Mouse (Mus musculus) embryonic facial prominence, embryonic 13.5 days (tissue): ENCODE data around the gene Nod2. TPM values are rescaled to one million over a fixed set of nuclear protein-coding genes. Genes with fewer than 3 reads are reported as not detected.

ENCODE experiments used
- ATAC-seq: fragments of 200-750 bp; cut with Nextera tagmentation; 2 replicates; pipeline ENCODE4 v1.8.0; 2017; ENCODE audit warnings: low read depth; ENCODE audit not compliant: insufficient number of reproducible peaks, insufficient read depth, low FRiP score, low TSS enrichment
- H3K27ac ChIP-seq: fragments of 300-500 bp; sonication (generic); 2 replicates; pipeline ENCODE4 v1.5.1; 2015; ENCODE audit warnings: moderate library complexity, mild to moderate bottlenecking, inconsistent platforms
- H3K27me3 ChIP-seq: fragments of 300-500 bp; sonication (generic); 2 replicates; pipeline ENCODE4 v1.6.1; 2015; ENCODE audit warnings: mild to moderate bottlenecking, inconsistent platforms
- H3K36me3 ChIP-seq: fragments of 300-500 bp; sonication (generic); 2 replicates; pipeline ENCODE4 v1.6.1; 2015; ENCODE audit warnings: mild to moderate bottlenecking, inconsistent platforms
- H3K4me1 ChIP-seq: fragments of 300-500 bp; sonication (generic); 2 replicates; pipeline ENCODE4 v1.6.1; 2015; ENCODE audit warnings: inconsistent platforms
- H3K4me2 ChIP-seq: fragments of 300-500 bp; sonication (generic); 2 replicates; pipeline ENCODE4 v1.6.1; 2015; ENCODE audit warnings: moderate library complexity, mild to moderate bottlenecking, inconsistent platforms
- H3K4me3 ChIP-seq: fragments of 300-500 bp; sonication (generic); 2 replicates; pipeline ENCODE4 v1.5.1; 2015; ENCODE audit warnings: mild to moderate bottlenecking, inconsistent platforms
- H3K9ac ChIP-seq: fragments of 300-500 bp; sonication (generic); 2 replicates; pipeline ENCODE4 v1.6.1; 2015; ENCODE audit warnings: mild to moderate bottlenecking, inconsistent platforms
- H3K9me3 ChIP-seq: fragments of 300-500 bp; sonication (generic); 2 replicates; pipeline ENCODE4 v1.6.1; 2016; ENCODE audit warnings: inconsistent platforms
- WGBS: fragments of 180-500 bp; shearing (Covaris S2); methylation state at CpG from one replicate; pipeline ENCODE4 v1.1.7; 2015; ENCODE audit warnings: mixed read lengths; 5-methylcytosine and 5-hydroxymethylcytosine counted together
- polyA plus RNA-seq: library from polyadenylated mRNA; unstranded; fragments of >200 nt; fragmentation: Nextera tagmentation; extraction: Ambion mirVana; gene quantifications from 2 replicates; pipeline ENCODE4 v1.2.1, GENCODE M21; 2015

The Nod2 gene
- polyA plus RNA-seq, 1 experiment from 2014 or later: 0.31 TPM

DNA sequence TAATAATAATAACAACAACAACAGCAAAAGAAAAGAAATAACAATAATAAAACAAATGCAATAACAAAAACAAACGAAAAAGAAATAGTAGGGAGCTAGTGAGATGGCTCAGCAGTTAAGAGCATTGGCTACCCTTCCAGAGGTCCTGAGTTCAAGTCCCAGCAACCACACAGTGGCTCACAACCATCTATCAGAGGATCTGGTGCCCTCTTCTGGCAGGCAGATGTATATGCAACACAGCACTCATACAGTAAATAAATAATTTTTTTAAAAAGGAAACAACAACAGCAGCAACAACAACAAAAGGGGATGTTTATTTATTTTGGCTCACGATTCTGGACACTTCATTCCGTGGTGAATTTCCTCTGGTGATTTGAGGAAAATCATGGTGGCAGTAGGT, 27.6 kb upstream of the Nod2 start:
- Histone ChIP-seq H3K4me2 (no peak overlapping the region), H3K9me3 (no peaks in the 10 kb centered on the region), H3K4me1 (no peaks in the 10 kb centered on the region), H3K27ac (no peak overlapping the region), H3K9ac (no peak overlapping the region), H3K27me3 (peaks cover 16% of the 10 kb centered on the region), H3K4me3 (no peak overlapping the region), H3K36me3 (no peaks in the 10 kb centered on the region)
- ATAC-seq: no peak
- 71% methylated on average over 3 of the region's 3 CpGs for WGBS

- no peak overlapping the region for H3K9ac ChIP-seq
- H3K27ac ChIP-seq: no peak overlapping the region
- ATAC-seq: no peak
- H3K36me3 ChIP-seq: no peaks in the 10 kb centered on the region
- peaks cover 30% of the 10 kb centered on the region for H3K27me3 ChIP-seq
- H3K9me3 ChIP-seq: no peaks in the 10 kb centered on the region
- H3K4me2 ChIP-seq: no peak overlapping the region
- no peaks in the 10 kb centered on the region for H3K4me1 ChIP-seq
- no peak overlapping the region for H3K4me3 ChIP-seq
- WGBS: 67% methylated on average over 5 of the region's 5 CpGs
These were observed 26.2 kb upstream of the Nod2 start for GRCm38 (mm10) chr8:88620931-88621330.

DNA sequence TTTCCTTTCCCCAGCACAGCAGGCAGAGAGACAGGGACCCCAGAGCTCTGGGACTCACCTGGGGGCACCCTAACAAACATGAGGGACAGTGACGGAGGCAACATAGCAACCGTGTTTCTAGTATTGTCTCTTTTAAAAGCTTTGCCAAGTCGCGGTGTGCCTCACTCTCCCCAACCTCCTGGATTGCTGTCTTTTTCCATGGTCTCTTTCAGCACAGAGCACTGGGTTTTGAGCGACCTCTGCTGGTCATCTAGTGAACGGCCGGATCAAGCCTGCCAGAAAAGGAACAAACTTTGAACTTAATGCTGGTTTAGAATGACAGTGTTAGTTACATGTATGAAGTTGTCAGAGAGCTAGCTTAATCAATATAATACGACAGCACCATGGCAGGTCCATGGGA, 25.7 kb upstream of the Nod2 start:
- 1% methylated on average over 8 of the region's 8 CpGs for WGBS
- no peak overlapping the region for H3K9ac ChIP-seq
- H3K4me2 ChIP-seq: 0 out of 2 replicates have a peak overlapping the region, but pooled peaks have one; percentile 24
- H3K9me3 ChIP-seq: no peaks in the 10 kb centered on the region
- H3K27ac ChIP-seq: no peak overlapping the region
- H3K4me1 ChIP-seq: no peaks in the 10 kb centered on the region
- no peak for ATAC-seq
- no peaks in the 10 kb centered on the region for H3K36me3 ChIP-seq
- H3K4me3 ChIP-seq: no peak overlapping the region
- H3K27me3 ChIP-seq: peaks cover 35% of the 10 kb centered on the region

DNA sequence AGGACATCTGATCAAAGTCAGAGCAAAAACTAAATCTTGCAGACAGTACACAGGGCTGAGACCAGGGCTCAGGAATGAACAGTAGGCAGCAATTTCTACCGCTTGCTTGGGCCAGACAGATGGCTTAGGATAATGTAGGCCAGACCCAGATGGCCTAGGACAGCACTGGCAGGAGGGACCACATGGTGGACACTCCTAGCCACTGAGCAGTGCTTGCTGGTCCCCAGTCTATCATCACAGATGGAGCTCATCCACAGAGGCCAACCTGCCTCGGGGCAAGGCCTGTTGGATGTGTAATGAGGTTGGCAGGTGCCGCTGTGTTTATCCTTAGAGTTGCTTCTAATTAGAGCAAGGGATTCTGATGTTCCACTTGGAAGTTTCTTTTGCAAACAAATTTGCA, 23.8 kb upstream of the Nod2 start:
- WGBS: 68% methylated on average over 3 of the region's 3 CpGs
- H3K27ac ChIP-seq: no peak overlapping the region
- H3K4me3 ChIP-seq: no peak overlapping the region
- ATAC-seq: no peak
- H3K4me1 ChIP-seq: peaks cover 12% of the 10 kb centered on the region
- H3K4me2 ChIP-seq: no peak overlapping the region
- no peaks in the 10 kb centered on the region for H3K36me3 ChIP-seq
- H3K27me3 ChIP-seq: peaks cover 38% of the 10 kb centered on the region
- H3K9me3 ChIP-seq: no peaks in the 10 kb centered on the region
- no peak overlapping the region for H3K9ac ChIP-seq

DNA sequence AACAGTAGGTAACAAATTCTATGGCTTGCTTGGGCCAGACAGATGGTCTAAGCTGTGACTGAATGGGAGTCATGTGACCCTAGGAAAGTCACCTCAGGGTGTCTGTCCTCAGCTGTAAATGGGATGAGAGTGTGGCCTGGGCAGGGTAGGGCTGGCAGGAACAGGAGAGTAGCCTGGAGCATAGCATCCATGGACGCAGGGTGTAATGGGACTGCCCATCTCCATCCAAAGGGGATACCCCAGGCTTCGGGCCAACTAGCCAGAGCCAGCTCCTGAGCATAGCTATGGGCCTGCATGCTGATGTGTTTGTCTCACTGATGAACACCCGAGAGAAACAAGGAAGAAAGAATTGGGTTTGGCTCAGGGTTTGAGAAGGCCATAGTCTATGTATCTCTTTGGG, 22.8 kb upstream of the Nod2 start:
- no peak overlapping the region for H3K4me2 ChIP-seq
- H3K9me3 ChIP-seq: no peaks in the 10 kb centered on the region
- H3K27me3 ChIP-seq: peaks cover 41% of the 10 kb centered on the region
- no peak overlapping the region for H3K27ac ChIP-seq
- peaks cover 15% of the 10 kb centered on the region for H3K4me1 ChIP-seq
- no peak overlapping the region for H3K4me3 ChIP-seq
- no peak for ATAC-seq
- no peaks in the 10 kb centered on the region for H3K36me3 ChIP-seq
- WGBS: 71% methylated on average over 3 of the region's 3 CpGs
- H3K9ac ChIP-seq: no peak overlapping the region

- WGBS: 61% methylated on average over 3 of the region's 3 CpGs
- no peaks in the 10 kb centered on the region for H3K36me3 ChIP-seq
- H3K27me3 ChIP-seq: peaks cover 37% of the 10 kb centered on the region
- no peak for ATAC-seq
- peak overlapping the region; percentile 88; the same call in 1 of the 2 replicates for H3K4me2 ChIP-seq
- H3K4me3 ChIP-seq: no peak overlapping the region
- no peak overlapping the region for H3K9ac ChIP-seq
- peaks cover 15% of the 10 kb centered on the region for H3K4me1 ChIP-seq
- H3K27ac ChIP-seq: no peak overlapping the region
- no peaks in the 10 kb centered on the region for H3K9me3 ChIP-seq
These were observed 20.7 kb upstream of the Nod2 start for GRCm38 (mm10) chr8:88626433-88626832.

DNA sequence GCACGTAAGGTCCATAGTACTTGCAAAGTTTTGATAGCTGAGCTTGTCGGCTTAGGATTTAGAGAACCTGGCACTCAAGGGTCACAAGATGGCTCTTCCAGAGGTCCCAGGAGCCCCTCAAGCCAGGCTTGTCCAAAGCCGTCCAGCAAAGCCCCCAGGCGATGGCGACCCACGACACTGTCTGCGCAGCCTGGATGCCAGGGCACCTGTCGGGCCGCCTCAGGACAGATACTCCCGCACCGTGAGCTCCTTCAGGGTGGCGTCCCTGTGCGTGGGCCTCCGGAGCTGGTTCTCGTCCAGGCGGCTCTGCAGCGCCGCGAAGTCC, 20.2 kb upstream of the Nod2 start:
- peak overlapping the region; percentile 88 for H3K4me2 ChIP-seq
- H3K27ac ChIP-seq: peak overlapping the region; percentile 73; the same call in 1 of the 2 replicates
- no peak for ATAC-seq
- 10% methylated on average over 19 of the region's 19 CpGs for WGBS
- H3K27me3 ChIP-seq: peaks cover 37% of the 10 kb centered on the region
- peak overlapping the region; percentile 58 for H3K4me3 ChIP-seq
- peak overlapping the region; percentile 83 for H3K9ac ChIP-seq
- peaks cover 15% of the 10 kb centered on the region for H3K4me1 ChIP-seq
- no peaks in the 10 kb centered on the region for H3K36me3 ChIP-seq
- H3K9me3 ChIP-seq: no peaks in the 10 kb centered on the region

DNA sequence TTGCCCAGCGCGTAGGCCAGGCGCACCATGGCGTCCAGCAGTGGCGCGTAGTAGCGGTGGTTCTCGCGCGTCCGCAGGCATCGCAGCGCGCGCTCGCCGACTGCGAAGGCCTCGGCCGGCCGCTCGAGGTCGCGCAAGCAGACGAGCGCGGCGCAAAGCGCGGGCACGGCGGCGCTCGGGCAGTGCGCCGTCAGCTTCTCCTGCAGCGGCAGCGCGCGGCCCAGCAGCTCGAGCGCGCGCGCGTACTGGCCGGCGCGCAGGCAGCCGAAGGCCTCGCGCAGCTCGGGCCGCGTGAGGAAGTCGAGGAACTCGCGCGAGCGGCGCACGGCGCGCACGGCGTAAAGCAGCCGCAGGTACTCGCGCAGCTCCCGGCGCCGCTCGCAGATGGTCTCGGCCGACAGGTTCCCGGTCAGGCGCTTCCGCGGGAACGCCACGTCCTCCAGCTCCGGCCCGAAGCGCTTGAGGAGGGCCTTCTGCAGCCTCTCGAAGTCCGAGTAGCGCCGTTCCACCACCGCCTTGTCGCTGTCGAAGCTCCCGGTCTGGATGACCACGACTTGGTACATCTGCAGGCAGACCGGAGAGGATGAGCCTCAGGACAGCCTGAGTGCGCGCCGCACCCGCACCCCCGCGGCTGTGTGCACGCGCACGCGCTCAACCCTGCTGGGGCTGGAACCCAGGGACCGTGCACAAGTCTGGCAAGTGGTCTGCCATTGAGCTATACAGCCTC, 19.7 kb upstream of the Nod2 start:
- H3K4me1 ChIP-seq: peaks cover 15% of the 10 kb centered on the region
- peak overlapping the region; percentile 73 for H3K27ac ChIP-seq
- H3K9me3 ChIP-seq: no peaks in the 10 kb centered on the region
- peak overlapping the region; percentile 58 for H3K4me3 ChIP-seq
- peaks cover 33% of the 10 kb centered on the region for H3K27me3 ChIP-seq
- H3K4me2 ChIP-seq: peak overlapping the region; percentile 88
- no peaks in the 10 kb centered on the region for H3K36me3 ChIP-seq
- peak overlapping the region; percentile 83 for H3K9ac ChIP-seq
- under 1% methylated on average over 89 of the region's 105 CpGs for WGBS
- peak; percentile 71 for ATAC-seq

- Histone ChIP-seq H3K4me3 (peak overlapping the region; percentile 58), H3K36me3 (no peaks in the 10 kb centered on the region), H3K4me2 (peak overlapping the region; percentile 88), H3K9me3 (no peaks in the 10 kb centered on the region), H3K4me1 (peaks cover 15% of the 10 kb centered on the region), H3K27ac (0 out of 2 replicates have a peak overlapping the region, but pooled peaks have one; percentile 73), H3K27me3 (peaks cover 30% of the 10 kb centered on the region), H3K9ac (peak overlapping the region; percentile 83)
- peak; percentile 5; the same call in 1 of the 2 replicates for ATAC-seq
- 54% methylated on average over 14 of the region's 14 CpGs for WGBS
These were observed 18.9 kb upstream of the Nod2 start for GRCm38 (mm10) chr8:88628001-88628774.

GRCm38 (mm10) chr8:88630225-88630624, 16.9 kb upstream of the Nod2 start:
- 78% methylated on average over 4 of the region's 4 CpGs for WGBS
- no peak for ATAC-seq
- H3K27me3 ChIP-seq: peaks cover 23% of the 10 kb centered on the region
- no peak overlapping the region for H3K4me2 ChIP-seq
- peaks cover 15% of the 10 kb centered on the region for H3K4me1 ChIP-seq
- no peaks in the 10 kb centered on the region for H3K9me3 ChIP-seq
- no peaks in the 10 kb centered on the region for H3K36me3 ChIP-seq
- H3K27ac ChIP-seq: no peak overlapping the region
- no peak overlapping the region for H3K4me3 ChIP-seq
- no peak overlapping the region for H3K9ac ChIP-seq

DNA sequence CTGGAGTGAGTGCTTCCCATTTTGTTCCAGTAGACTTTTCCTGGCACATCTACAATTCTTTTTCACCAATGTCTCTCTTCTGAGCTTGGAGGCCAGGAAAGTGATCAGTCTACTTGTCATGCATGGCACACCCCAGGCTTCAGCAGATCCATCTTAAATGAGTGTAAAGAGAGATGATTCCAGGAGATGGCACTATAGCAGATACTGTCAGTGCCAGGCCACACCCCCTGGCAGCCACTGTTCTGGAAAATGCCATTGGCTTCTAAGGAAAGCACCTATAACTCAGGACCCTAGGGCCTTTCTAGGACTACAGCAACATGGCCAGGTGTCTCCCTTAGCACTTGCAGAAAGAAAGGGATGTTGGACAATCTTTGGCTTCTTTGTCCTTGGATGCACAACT, 16.0 kb upstream of the Nod2 start:
- Histone ChIP-seq H3K27ac (no peak overlapping the region), H3K4me3 (no peak overlapping the region), H3K27me3 (peaks cover 15% of the 10 kb centered on the region), H3K9me3 (no peaks in the 10 kb centered on the region), H3K4me2 (no peak overlapping the region), H3K9ac (no peak overlapping the region), H3K4me1 (peaks cover 15% of the 10 kb centered on the region), H3K36me3 (no peaks in the 10 kb centered on the region)
- no peak for ATAC-seq

GRCm38 (mm10) chr8:88633343-88633765, 13.8 kb upstream of the Nod2 start:
- Histone ChIP-seq H3K4me1 (peaks cover 5% of the 10 kb centered on the region), H3K4me2 (no peak overlapping the region), H3K4me3 (no peak overlapping the region), H3K27me3 (peaks cover 3% of the 10 kb centered on the region; the same call in 1 of the 2 replicates), H3K36me3 (no peaks in the 10 kb centered on the region), H3K27ac (no peak overlapping the region), H3K9ac (no peak overlapping the region), H3K9me3 (no peaks in the 10 kb centered on the region)
- 81% methylated on average over 7 of the region's 7 CpGs for WGBS
- ATAC-seq: no peak
